Mouse (Mus musculus) left cerebral cortex, postnatal 14 days (tissue): ENCODE data around the gene Gcnt7. TPM values are rescaled to one million over a fixed set of nuclear protein-coding genes. Genes with fewer than 3 reads are reported as not detected.

Experiments
- DNase-seq, 2 experiments: peaks; one replicate each; pipeline ENCODE4 v3.0.0; 2021 to 2022; ENCODE audit warnings: low spot score in 2 of 2, mixed read lengths in 1 of 2
- intact Hi-C: fragments of 180-260 bp; cut with DNase I; formaldehyde crosslinking; loops from one replicate; pipeline ENCODE4 v1.15.1; 2025
- long read RNA-seq, 2 experiments: library from polyadenylated mRNA; stranded (forward); transcript quantifications; one replicate each; pipeline ENCODE4 v2.0.0; 2021
- total RNA-seq, 2 experiments: library from RNA; stranded (reverse); gene quantifications; 2 replicates each; pipeline ENCODE4 v1.2.3; 2021

Gcnt7 gene
- not detected for total RNA-seq
- long read RNA-seq, experiment 1, partial matches to known transcripts: 0 of 8 reads
- long read RNA-seq, experiment 1, other reads (novel, unspliced or antisense): 8 of 8 reads
- long read RNA-seq, experiment 2, partial matches to known transcripts: 0 of 10 reads
- long read RNA-seq, experiment 2, other reads (novel, unspliced or antisense): 10 of 10 reads

- DNase-seq: no peak
- intact Hi-C loops: no loop called here
Measured at GRCm38 (mm10) chr2:172458496-172458895, at the start of gene Gcnt7. Gene Gcnt7, minus strand, starts transcription at chr2:172458596.

GRCm38 (mm10) chr2:172506121-172506520 lies 47.7 kb upstream of the Gcnt7 start:
- intact Hi-C loops: no loop called here
- DNase-seq: no peak

- no peak for DNase-seq
- intact Hi-C loops: loop anchor here (5.0 kb wide), 1 partner anchor 280 kb away; no protein-coding TSS in a partner anchor
Measured at GRCm38 (mm10) chr2:172502168-172502567, 43.8 kb upstream of the Gcnt7 start.

- intact Hi-C loops: loop anchor here (5.0 kb wide), 1 partner anchor 279 kb away; no protein-coding TSS in a partner anchor
- no peak for DNase-seq
Measured at GRCm38 (mm10) chr2:172501341-172501740, 42.9 kb upstream of the Gcnt7 start.

- no peak for DNase-seq
- intact Hi-C loops: loop anchor here (5.0 kb wide), 1 partner anchor 279 kb away; no protein-coding TSS in a partner anchor
Measured at GRCm38 (mm10) chr2:172500752-172501316, 42.4 kb upstream of the Gcnt7 start.

- no peak for DNase-seq
- intact Hi-C loops: no loop called here
Measured at GRCm38 (mm10) chr2:172498823-172499222, 40.4 kb upstream of the Gcnt7 start.

GRCm38 (mm10) chr2:172496736-172497345 lies 38.4 kb upstream of the Gcnt7 start:
- DNase-seq: no peak
- intact Hi-C loops: no loop called here

- intact Hi-C loops: loop anchor here (10.0 kb wide), 1 partner anchor 270 kb away; no protein-coding TSS in a partner anchor
- DNase-seq: no peak
Measured at GRCm38 (mm10) chr2:172484696-172485370, 26.4 kb upstream of the Gcnt7 start.

- DNase-seq: peak in 1 of 2 experiments; percentile 46
- intact Hi-C loops: loop anchor here (10.0 kb wide), 1 partner anchor 271 kb away; no protein-coding TSS in a partner anchor
Measured at GRCm38 (mm10) chr2:172483766-172484413, 25.5 kb upstream of the Gcnt7 start.

GRCm38 (mm10) chr2:172481654-172482385 lies 23.4 kb upstream of the Gcnt7 start:
- no peak for DNase-seq
- intact Hi-C loops: loop anchor here (10.0 kb wide), 1 partner anchor 273 kb away; no protein-coding TSS in a partner anchor

- DNase-seq: no peak
- intact Hi-C loops: loop anchor here (10.0 kb wide), 1 partner anchor 275 kb away; no protein-coding TSS in a partner anchor
Measured at GRCm38 (mm10) chr2:172480296-172480695, 21.9 kb upstream of the Gcnt7 start.

- intact Hi-C loops: loop anchor here (2.0 to 10.0 kb wide), 4 partner anchors 297 to 604 kb away; no protein-coding TSS in a partner anchor
- DNase-seq: peak; percentile 79 to 82
Measured at GRCm38 (mm10) chr2:172477860-172478259, 19.5 kb upstream of the Gcnt7 start.

GRCm38 (mm10) chr2:172477350-172477749 lies 19.0 kb upstream of the Gcnt7 start:
- no peak for DNase-seq
- intact Hi-C loops: loop anchor here (2.0 to 10.0 kb wide), 4 partner anchors 297 to 605 kb away; no protein-coding TSS in a partner anchor

- intact Hi-C loops: loop anchor here (2.0 to 10.0 kb wide), 4 partner anchors 298 to 606 kb away; no protein-coding TSS in a partner anchor
Measured at GRCm38 (mm10) chr2:172476707-172477260, 18.4 kb upstream of the Gcnt7 start.

GRCm38 (mm10) chr2:172474970-172475369 lies 16.6 kb upstream of the Gcnt7 start:
- intact Hi-C loops: loop anchor here (5.0 to 10.0 kb wide), 3 partner anchors 300 to 607 kb away; no protein-coding TSS in a partner anchor

More at GRCm38 (mm10) chr2:172476707-172477260, 18.4 kb upstream of the Gcnt7 start:
- no peak for DNase-seq

GRCm38 (mm10) chr2:172473591-172473990 lies 15.2 kb upstream of the Gcnt7 start:
- intact Hi-C loops: loop anchor here (10.0 kb wide), 1 partner anchor 301 kb away; no protein-coding TSS in a partner anchor
- no peak for DNase-seq

More at GRCm38 (mm10) chr2:172474970-172475369, 16.6 kb upstream of the Gcnt7 start:
- no peak for DNase-seq

GRCm38 (mm10) chr2:172472318-172472717 lies 13.9 kb upstream of the Gcnt7 start, which contains the start of gene Fam209:
Gene Fam209, plus strand, starts transcription at chr2:172472520.
- intact Hi-C loops: loop anchor here (10.0 kb wide), 1 partner anchor 302 kb away; no protein-coding TSS in a partner anchor
- DNase-seq: no peak

- no peak for DNase-seq
- intact Hi-C loops: no loop called here
Measured at GRCm38 (mm10) chr2:172468346-172468819, 10.0 kb upstream of the Gcnt7 start.
